Mouse (Mus musculus) ovary, postnatal 36 days (tissue): ENCODE results near the gene Ptk7.
"Not testable (repeated sequence)": the region's sequence is repeated elsewhere in the genome, so short reads cannot be mapped to it uniquely, and the experiment has no call there.

Experiments
- DNase-seq: peaks from one replicate; pipeline ENCODE4 v3.0.0; 2022; ENCODE audit warnings: low spot score, mixed read lengths

Ptk7 gene

DNA sequence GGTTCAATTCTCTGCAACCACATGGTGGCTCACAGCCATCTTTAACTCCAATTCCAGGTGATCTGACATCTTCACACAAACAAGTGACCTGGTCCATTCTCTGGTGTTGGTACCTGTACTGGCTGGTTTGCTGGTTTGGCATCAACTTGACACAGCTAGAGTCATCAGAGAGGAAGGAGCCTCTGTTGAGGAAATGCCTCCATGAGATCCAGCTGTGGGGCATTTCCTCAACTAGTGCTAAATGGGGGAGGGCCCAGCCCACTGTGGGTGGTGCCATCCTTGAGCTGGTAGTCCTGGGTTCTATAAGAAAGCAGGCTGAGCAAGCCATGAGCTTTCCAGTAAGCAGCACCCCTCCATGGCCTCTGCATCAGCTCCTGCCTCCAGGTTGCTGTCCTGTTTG lies 72.0 kb downstream of the Ptk7 start:
- DNase-seq = not testable (repeated sequence)

DNA sequence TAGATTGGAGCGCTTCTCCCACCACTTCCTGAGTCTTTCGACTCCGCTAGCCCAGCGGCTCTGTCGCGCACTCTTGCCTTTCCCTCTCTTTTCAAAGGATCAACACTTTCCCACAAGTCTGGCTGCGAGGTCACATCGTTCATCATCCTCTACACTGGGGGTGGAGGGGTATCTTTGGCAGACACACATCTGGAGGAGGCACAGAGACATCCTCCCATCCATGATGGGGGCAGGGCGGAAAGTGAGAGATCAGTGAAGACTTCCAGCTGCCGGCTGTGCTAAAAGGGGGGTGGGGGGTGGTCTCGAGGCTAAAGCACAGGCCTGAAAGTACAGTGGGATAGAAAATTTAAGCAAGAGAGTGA lies 72.7 kb downstream of the Ptk7 start:
- DNase-seq = no peak

GRCm38 (mm10) chr17:46555673-46556583 lies 73.4 kb downstream of the Ptk7 start, which contains the start of gene Srf:
Gene Srf, minus strand, starts transcription at chr17:46556175.
- DNase-seq = peak; percentile 94

- DNase-seq = peak; percentile 59
Measured at GRCm38 (mm10) chr17:46554977-46555672, 74.2 kb downstream of the Ptk7 start.

DNA sequence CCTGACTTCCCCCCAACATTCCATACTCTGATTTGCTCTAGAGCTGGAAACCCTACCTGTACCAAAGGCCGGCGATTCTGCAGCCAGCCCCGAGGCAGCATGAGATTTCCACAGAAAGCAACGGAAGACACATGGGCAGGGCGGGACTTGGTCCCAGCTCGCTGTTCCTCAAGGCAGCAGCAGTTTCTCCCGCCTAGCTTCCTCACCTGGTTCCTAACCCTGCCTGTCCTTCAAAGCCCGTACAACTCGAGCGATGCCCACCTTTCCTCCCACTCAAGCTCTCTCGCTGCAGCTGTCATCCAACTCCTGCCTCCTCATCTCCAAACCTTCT lies 74.7 kb downstream of the Ptk7 start:
- no peak for DNase-seq

DNA sequence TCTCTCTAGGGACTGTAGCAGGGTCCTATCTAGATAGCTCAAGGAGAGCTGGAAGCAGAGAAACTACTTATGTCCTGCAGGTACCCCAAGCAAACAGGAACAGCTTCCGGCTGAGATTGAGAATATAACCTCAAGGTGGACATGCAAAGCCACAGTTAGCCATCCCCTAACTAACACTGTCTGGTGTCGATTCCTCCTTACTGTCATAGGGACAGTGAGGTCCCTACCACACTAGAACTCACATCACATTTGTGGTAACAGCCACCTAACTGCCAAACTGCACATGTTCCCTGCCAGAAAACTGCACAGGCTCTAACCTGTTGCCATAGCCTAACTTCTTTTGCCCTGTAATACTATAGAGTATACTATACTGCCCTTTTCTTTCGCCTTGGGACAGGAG lies 75.4 kb downstream of the Ptk7 start:
- DNase-seq = no peak

- DNase-seq = no peak
Measured at GRCm38 (mm10) chr17:46553469-46553868, 75.8 kb downstream of the Ptk7 start.

DNA sequence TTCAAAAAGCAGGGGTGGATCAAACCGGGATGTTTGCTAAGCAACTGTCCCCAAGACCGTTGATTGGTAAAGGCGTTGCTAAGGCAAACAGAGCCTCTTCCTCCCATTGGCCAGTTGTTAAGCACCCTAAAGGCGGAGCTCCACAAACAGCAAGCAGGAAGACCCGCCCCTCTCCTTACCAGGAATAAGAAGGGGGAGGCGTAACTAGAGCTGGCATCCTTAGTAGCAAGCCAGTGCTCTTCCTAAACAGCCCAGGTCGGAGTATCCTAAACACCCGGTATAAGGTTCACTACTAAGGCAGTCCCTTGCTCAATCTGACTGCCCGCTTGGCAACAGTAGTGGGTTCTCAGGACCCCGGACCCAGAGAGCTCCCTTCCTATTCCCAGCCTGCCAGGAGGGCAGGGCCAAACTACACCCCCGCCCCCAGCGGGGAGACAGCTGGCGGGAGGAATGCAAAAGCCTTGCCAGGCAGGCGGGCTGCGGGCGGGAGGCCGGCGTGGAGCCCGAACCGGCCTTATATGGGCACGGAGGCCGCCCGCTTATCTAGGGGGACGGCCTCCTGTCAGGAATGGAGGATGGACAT lies 76.4 kb downstream of the Ptk7 start:
- DNase-seq = peak; percentile 91

GRCm38 (mm10) chr17:46552151-46552550 lies 77.2 kb downstream of the Ptk7 start:
- DNase-seq = no peak

- DNase-seq = no peak
Measured at GRCm38 (mm10) chr17:46551369-46551768, 77.9 kb downstream of the Ptk7 start.

DNA sequence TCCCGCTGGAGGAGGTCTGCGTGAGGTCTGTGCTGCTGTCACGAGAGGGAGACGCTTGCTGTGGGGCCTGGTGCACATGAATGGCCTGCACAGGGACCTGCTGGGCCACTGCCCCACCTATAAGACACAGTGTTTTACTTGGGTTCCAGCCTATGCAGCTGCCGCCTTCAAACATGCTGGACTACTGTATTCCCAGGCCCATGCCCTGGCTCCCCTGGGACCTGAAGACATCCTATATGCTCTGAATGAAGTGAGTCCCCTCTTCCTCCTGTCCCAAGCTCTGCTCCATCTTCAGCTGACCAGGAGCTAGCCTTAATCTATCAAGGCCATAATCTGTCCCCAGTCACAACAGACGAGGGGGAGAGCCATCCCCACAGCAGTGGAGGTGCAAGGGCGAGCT lies 78.4 kb downstream of the Ptk7 start:
- DNase-seq = no peak

GRCm38 (mm10) chr17:46549642-46550041 lies 79.7 kb downstream of the Ptk7 start:
- DNase-seq = no peak

DNA sequence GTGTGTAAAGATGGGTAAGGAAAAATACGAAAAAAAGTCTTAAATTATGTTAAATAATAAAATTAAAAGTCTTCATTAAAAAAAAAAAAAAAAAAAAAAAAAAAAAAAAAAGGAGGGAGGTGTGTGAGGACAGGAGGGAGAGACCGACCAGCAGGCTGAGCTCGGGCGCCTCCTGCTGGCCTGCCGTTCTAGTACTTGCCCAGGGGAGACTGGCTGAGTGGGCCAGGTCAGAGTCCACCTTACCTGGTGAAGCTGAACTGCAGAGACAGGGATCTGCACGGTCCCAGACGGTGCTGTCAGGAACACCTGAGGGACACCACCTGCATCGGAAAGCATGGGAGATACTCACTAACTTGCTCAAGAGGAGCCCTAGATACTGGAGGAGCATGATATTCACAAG lies 80.1 kb downstream of the Ptk7 start:
- DNase-seq = peak; percentile 47

DNA sequence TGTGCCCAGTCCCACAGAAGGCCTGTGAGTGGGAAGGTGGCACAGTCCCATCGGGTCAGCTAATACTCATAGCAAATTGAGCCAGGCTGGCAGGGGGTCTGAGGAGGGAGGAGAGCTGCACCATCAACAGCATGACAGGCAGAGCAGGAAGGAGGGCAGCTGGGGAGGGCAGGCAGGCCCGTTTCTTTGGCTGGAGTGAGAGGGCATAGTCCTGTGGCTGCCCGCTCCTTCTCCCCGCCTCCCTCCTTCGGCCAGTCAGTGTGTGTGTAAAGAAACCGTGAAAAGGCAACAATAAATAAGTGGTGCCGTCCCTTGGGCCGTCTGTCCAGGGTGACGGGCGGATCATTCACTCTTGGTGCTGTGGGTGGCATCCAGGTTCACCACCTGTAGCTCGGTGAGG lies 80.6 kb downstream of the Ptk7 start:
- no peak for DNase-seq

DNA sequence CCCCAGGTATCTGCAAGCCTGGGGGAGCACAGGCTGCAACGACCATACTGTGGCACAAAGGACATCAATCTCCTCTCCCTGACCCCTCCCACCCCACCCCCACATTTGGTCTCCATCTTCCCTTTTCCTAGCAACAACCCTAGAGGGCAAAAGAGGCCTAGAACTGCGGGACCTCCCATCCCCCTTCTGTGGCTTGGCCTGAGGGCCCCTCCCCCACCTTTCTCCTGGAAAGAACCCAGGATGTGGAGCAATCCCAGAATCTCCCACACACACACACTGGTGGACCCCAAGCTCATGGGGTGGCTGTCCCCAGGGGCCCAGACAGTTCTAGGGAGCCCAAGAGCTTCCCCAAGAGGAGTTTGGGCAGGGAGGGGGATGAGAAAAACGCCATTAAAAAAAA lies 81.4 kb downstream of the Ptk7 start:
- DNase-seq = no peak

GRCm38 (mm10) chr17:46546995-46547394 lies 82.3 kb downstream of the Ptk7 start:
- no peak for DNase-seq

DNA sequence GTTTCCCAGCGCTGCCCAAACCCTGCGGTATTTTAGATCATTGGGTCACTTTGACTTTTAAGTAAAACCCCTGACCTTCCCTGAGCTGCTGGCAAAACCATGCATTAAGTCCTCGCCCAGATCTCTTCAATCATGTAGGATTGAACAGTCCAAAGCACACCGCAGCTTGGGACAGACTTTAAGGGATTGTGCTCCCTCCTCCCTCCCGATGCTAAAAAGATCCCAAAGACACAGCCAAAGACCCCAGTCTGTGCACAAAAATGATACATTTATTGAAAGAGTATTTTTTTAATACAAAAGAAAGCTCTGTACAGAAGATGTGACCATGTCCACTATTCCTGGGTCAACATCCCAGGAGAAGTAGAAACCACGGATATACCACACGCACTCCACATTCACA lies 82.7 kb downstream of the Ptk7 start:
- no peak for DNase-seq

- peak; percentile 82 for DNase-seq
Measured at GRCm38 (mm10) chr17:46545813-46546564, 83.3 kb downstream of the Ptk7 start, which contains the start of gene Cul9. Gene Cul9, minus strand, starts transcription at chr17:46546388.

- no peak for DNase-seq
Measured at GRCm38 (mm10) chr17:46543661-46544060, 85.6 kb downstream of the Ptk7 start.

- DNase-seq = peak; percentile 73
Measured at GRCm38 (mm10) chr17:46525579-46526307, 103.6 kb downstream of the Ptk7 start.

DNA sequence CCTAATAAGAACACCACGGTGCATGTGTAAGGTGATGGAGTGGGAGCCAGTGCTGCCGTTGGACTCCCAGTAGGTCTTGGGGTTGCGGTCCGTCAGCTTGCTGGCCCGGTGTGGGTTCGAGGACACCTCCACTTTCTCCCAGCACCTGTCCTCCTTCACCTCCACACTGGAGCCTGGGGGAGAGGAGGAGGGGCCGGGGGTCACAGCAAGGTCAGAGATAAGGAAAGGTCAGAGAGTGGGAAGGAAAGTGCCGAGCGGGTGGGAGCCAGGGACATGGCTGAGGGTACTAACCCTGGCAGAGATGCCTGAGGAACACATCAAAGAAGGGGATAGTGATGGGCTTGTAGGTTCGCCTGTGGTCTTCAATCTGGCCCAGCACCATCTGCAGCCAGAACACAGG lies 104.2 kb downstream of the Ptk7 start:
- no peak for DNase-seq
